Mouse (Mus musculus) liver, embryonic 12.5 days (tissue): ENCODE data around the gene Spred2. TPM values are rescaled to one million over a fixed set of nuclear protein-coding genes. Genes with fewer than 3 reads are reported as not detected.
"Not testable (repeated sequence)": the region's sequence is repeated elsewhere in the genome, so short reads cannot be mapped to it uniquely, and the experiment has no call there.

Source experiments
- ATAC-seq: fragments of 200-750 bp; cut with Nextera tagmentation; 2 replicates; pipeline ENCODE4 v1.8.0; 2017; ENCODE audit warnings: moderate number of reproducible peaks, mild to moderate bottlenecking, moderate library complexity
- H3K27ac ChIP-seq: fragments of 300-500 bp; sonication (generic); 2 replicates; pipeline ENCODE4 v1.5.1; 2016; ENCODE audit warnings: mild to moderate bottlenecking
- H3K27me3 ChIP-seq: fragments of 300-500 bp; sonication (generic); replicated peaks from 2 replicates; pipeline ENCODE4 v1.6.1; 2016; ENCODE audit warnings: mild to moderate bottlenecking, moderate library complexity
- H3K36me3 ChIP-seq: fragments of 300-500 bp; sonication (generic); 2 replicates; pipeline ENCODE4 v1.6.1; 2016; ENCODE audit warnings: mild to moderate bottlenecking, moderate library complexity
- H3K4me1 ChIP-seq: fragments of 300-500 bp; sonication (generic); 2 replicates; pipeline ENCODE4 v1.6.1; 2016
- H3K4me2 ChIP-seq: fragments of 300-500 bp; sonication (generic); 2 replicates; pipeline ENCODE4 v1.6.1; 2016; ENCODE audit warnings: mild to moderate bottlenecking, moderate library complexity
- H3K4me3 ChIP-seq: fragments of 300-500 bp; sonication (generic); 2 replicates; pipeline ENCODE4 v1.5.1; 2016; ENCODE audit warnings: mild to moderate bottlenecking, moderate library complexity
- H3K9ac ChIP-seq: fragments of 300-500 bp; sonication (generic); 2 replicates; pipeline ENCODE4 v1.6.1; 2016; ENCODE audit warnings: mild to moderate bottlenecking, moderate library complexity
- H3K9me3 ChIP-seq: fragments of 300-500 bp; sonication (generic); replicated peaks from 2 replicates; pipeline ENCODE4 v1.6.1; 2016; ENCODE audit warnings: mild to moderate bottlenecking, moderate library complexity
- WGBS: fragments of 180-500 bp; shearing (Covaris S2); methylation state at CpG from one replicate; pipeline ENCODE4 v1.1.7; 2016; ENCODE audit not compliant: insufficient replicate concordance; 5-methylcytosine and 5-hydroxymethylcytosine counted together
- polyA plus RNA-seq: library from polyadenylated mRNA; unstranded; fragments of >200 nt; fragmentation: Nextera tagmentation; extraction: Ambion mirVana; gene quantifications from 2 replicates; pipeline ENCODE4 v1.2.1, GENCODE M21; 2016

The Spred2 gene
- polyA plus RNA-seq, 1 experiment from 2014 or later, result 3.6 TPM

- Histone ChIP-seq H3K4me1 (peaks cover 36% of the 10 kb centered on the region), H3K4me3 (no peak overlapping the region), H3K4me2 (no peak overlapping the region), H3K27me3 (no peaks in the 10 kb centered on the region), H3K36me3 (peaks cover 24% of the 10 kb centered on the region; the same call in 1 of the 2 replicates), H3K9me3 (no peaks in the 10 kb centered on the region; the same call in 1 of the 2 replicates), H3K9ac (no peak overlapping the region), H3K27ac (0 out of 2 replicates have a peak overlapping the region, but pooled peaks have one; percentile 7)
- WGBS, result 79% methylated on average over 6 of the region's 6 CpGs
- no peak for ATAC-seq
Observed at GRCm38 (mm10) chr11:20028396-20028795, 104.2 kb downstream of the Spred2 start.

GRCm38 (mm10) chr11:20029014-20029413 lies 104.8 kb downstream of the Spred2 start:
- H3K4me2 ChIP-seq, result 0 out of 2 replicates have a peak overlapping the region, but pooled peaks have one; percentile 2
- ATAC-seq, result peak; percentile 59
- 55% methylated on average over 4 of the region's 4 CpGs for WGBS

GRCm38 (mm10) chr11:20030973-20031372 lies 106.8 kb downstream of the Spred2 start:
- H3K9me3 ChIP-seq, H3K9ac ChIP-seq, H3K27ac ChIP-seq, H3K27me3 ChIP-seq, H3K36me3 ChIP-seq, ATAC-seq, H3K4me3 ChIP-seq, H3K4me2 ChIP-seq: not testable (repeated sequence)
- H3K4me1 ChIP-seq, result peaks cover 32% of the 10 kb centered on the region
- 79% methylated on average over 5 of the region's 5 CpGs for WGBS

More at GRCm38 (mm10) chr11:20029014-20029413, 104.8 kb downstream of the Spred2 start:
- Histone ChIP-seq H3K27me3 (no peaks in the 10 kb centered on the region), H3K9me3 (no peaks in the 10 kb centered on the region; the same call in 1 of the 2 replicates), H3K9ac (no peak overlapping the region), H3K36me3 (peaks cover 20% of the 10 kb centered on the region; the same call in 1 of the 2 replicates), H3K27ac (no peak overlapping the region), H3K4me3 (no peak overlapping the region), H3K4me1 (peaks cover 37% of the 10 kb centered on the region)

- H3K4me2 ChIP-seq, result no peak overlapping the region
- ATAC-seq, result no peak
- no peak overlapping the region for H3K9ac ChIP-seq
- WGBS, result 28% methylated on average over 8 of the region's 8 CpGs
- peaks cover 32% of the 10 kb centered on the region for H3K4me1 ChIP-seq
- no peaks in the 10 kb centered on the region; the same call in 1 of the 2 replicates for H3K9me3 ChIP-seq
- 0 out of 2 replicates have a peak, but pooled peaks cover 3% of the 10 kb centered on the region for H3K36me3 ChIP-seq
- no peak overlapping the region for H3K27ac ChIP-seq
- no peaks in the 10 kb centered on the region for H3K27me3 ChIP-seq
- H3K4me3 ChIP-seq, result no peak overlapping the region
Observed at GRCm38 (mm10) chr11:20031536-20031935, 107.4 kb downstream of the Spred2 start.

GRCm38 (mm10) chr11:20033541-20034160 lies 109.5 kb downstream of the Spred2 start:
- no peak for ATAC-seq
- Histone ChIP-seq H3K4me3 (no peak overlapping the region), H3K27ac (no peak overlapping the region), H3K27me3 (0 out of 2 replicates have a peak, but pooled peaks cover 6% of the 10 kb centered on the region), H3K9me3 (no peaks in the 10 kb centered on the region; the same call in 1 of the 2 replicates), H3K9ac (no peak overlapping the region), H3K4me1 (peaks cover 28% of the 10 kb centered on the region), H3K36me3 (no peaks in the 10 kb centered on the region), H3K4me2 (no peak overlapping the region)
- WGBS, result 25% methylated on average over 6 of the region's 6 CpGs

- H3K4me3 ChIP-seq, result no peak overlapping the region
- H3K36me3 ChIP-seq, result no peaks in the 10 kb centered on the region
- WGBS, result 69% methylated on average over 14 of the region's 14 CpGs
- no peak overlapping the region for H3K9ac ChIP-seq
- no peak for ATAC-seq
- no peaks in the 10 kb centered on the region; the same call in 1 of the 2 replicates for H3K9me3 ChIP-seq
- 0 out of 2 replicates have a peak, but pooled peaks cover 6% of the 10 kb centered on the region for H3K27me3 ChIP-seq
- no peak overlapping the region for H3K4me2 ChIP-seq
- peaks cover 20% of the 10 kb centered on the region for H3K4me1 ChIP-seq
- no peak overlapping the region for H3K27ac ChIP-seq
Observed at GRCm38 (mm10) chr11:20034337-20034947, 110.3 kb downstream of the Spred2 start.

- 0 out of 2 replicates have a peak, but pooled peaks cover 6% of the 10 kb centered on the region for H3K27me3 ChIP-seq
- WGBS, result 29% methylated on average over 11 of the region's 11 CpGs
- ATAC-seq, result peak; percentile 71
- no peak overlapping the region for H3K9ac ChIP-seq
- no peak overlapping the region; the same call in 1 of the 2 replicates for H3K27ac ChIP-seq
- no peaks in the 10 kb centered on the region; the same call in 1 of the 2 replicates for H3K9me3 ChIP-seq
- H3K4me3 ChIP-seq, result no peak overlapping the region
- peaks cover 20% of the 10 kb centered on the region for H3K4me1 ChIP-seq
- H3K36me3 ChIP-seq, result no peaks in the 10 kb centered on the region
- peak overlapping the region; percentile 22; the same call in 1 of the 2 replicates for H3K4me2 ChIP-seq
Observed at GRCm38 (mm10) chr11:20035343-20035928, 111.3 kb downstream of the Spred2 start.

- peak; percentile 27; the same call in 1 of the 2 replicates for ATAC-seq
- Histone ChIP-seq H3K4me2 (0 out of 2 replicates have a peak overlapping the region, but pooled peaks have one; percentile 22), H3K9ac (no peak overlapping the region), H3K4me3 (no peak overlapping the region), H3K27me3 (0 out of 2 replicates have a peak, but pooled peaks cover 6% of the 10 kb centered on the region), H3K27ac (no peak overlapping the region; the same call in 1 of the 2 replicates), H3K36me3 (no peaks in the 10 kb centered on the region), H3K9me3 (no peaks in the 10 kb centered on the region; the same call in 1 of the 2 replicates), H3K4me1 (peaks cover 21% of the 10 kb centered on the region)
- 87% methylated on average over 7 of the region's 7 CpGs for WGBS
Observed at GRCm38 (mm10) chr11:20035972-20036371, 111.8 kb downstream of the Spred2 start.

GRCm38 (mm10) chr11:20037739-20038138 lies 113.6 kb downstream of the Spred2 start:
- H3K4me2 ChIP-seq, result no peak overlapping the region
- H3K9me3 ChIP-seq, result no peaks in the 10 kb centered on the region
- 0 out of 2 replicates have a peak, but pooled peaks cover 6% of the 10 kb centered on the region for H3K27me3 ChIP-seq
- H3K27ac ChIP-seq, result no peak overlapping the region
- 65% methylated on average over 4 of the region's 4 CpGs for WGBS
- H3K4me3 ChIP-seq, result no peak overlapping the region
- no peak for ATAC-seq
- no peak overlapping the region for H3K9ac ChIP-seq
- H3K36me3 ChIP-seq, result no peaks in the 10 kb centered on the region
- peaks cover 30% of the 10 kb centered on the region for H3K4me1 ChIP-seq

- no peak overlapping the region for H3K9ac ChIP-seq
- ATAC-seq, result no peak
- no peaks in the 10 kb centered on the region for H3K9me3 ChIP-seq
- peaks cover 37% of the 10 kb centered on the region for H3K4me1 ChIP-seq
- no peak overlapping the region for H3K27ac ChIP-seq
- no peak overlapping the region for H3K4me3 ChIP-seq
- WGBS, result 45% methylated on average over 8 of the region's 8 CpGs
- H3K4me2 ChIP-seq, result no peak overlapping the region
- no peaks in the 10 kb centered on the region for H3K36me3 ChIP-seq
- 0 out of 2 replicates have a peak, but pooled peaks cover 6% of the 10 kb centered on the region for H3K27me3 ChIP-seq
Observed at GRCm38 (mm10) chr11:20038723-20039122, 114.5 kb downstream of the Spred2 start.

- WGBS, result 43% methylated on average over 6 of the region's 6 CpGs
- ATAC-seq, result no peak
- no peaks in the 10 kb centered on the region for H3K9me3 ChIP-seq
- H3K27ac ChIP-seq, result no peak overlapping the region
- H3K9ac ChIP-seq, result no peak overlapping the region
- H3K27me3 ChIP-seq, result 0 out of 2 replicates have a peak, but pooled peaks cover 6% of the 10 kb centered on the region
- H3K4me2 ChIP-seq, result no peak overlapping the region
- H3K4me1 ChIP-seq, result peaks cover 24% of the 10 kb centered on the region
- no peaks in the 10 kb centered on the region for H3K36me3 ChIP-seq
- no peak overlapping the region for H3K4me3 ChIP-seq
Observed at GRCm38 (mm10) chr11:20041164-20041920, 117.2 kb downstream of the Spred2 start.
